Mouse (Mus musculus) heart, postnatal 36 days (tissue): ENCODE measurements around the gene Terf2ip. TPM values are rescaled to one million over a fixed set of nuclear protein-coding genes. Genes with fewer than 3 reads are reported as not detected.
A peak's percentile ranks its signal among the peaks of the same experiment; 100 is the strongest.

Experiments
- DNase-seq, 2 experiments: peaks; one replicate each; pipeline ENCODE4 v3.0.0; 2021 to 2022
- intact Hi-C: fragments of 180-260 bp; cut with DNase I; formaldehyde crosslinking; loops from one replicate; pipeline ENCODE4 v1.15.1; 2025
- total RNA-seq, 2 experiments: library from RNA; stranded (reverse); gene quantifications; 2 replicates each; pipeline ENCODE4 v1.2.3; 2021

The Terf2ip gene
- 10 to 100 TPM; 11.1 to 12.0 TPM for total RNA-seq

DNA sequence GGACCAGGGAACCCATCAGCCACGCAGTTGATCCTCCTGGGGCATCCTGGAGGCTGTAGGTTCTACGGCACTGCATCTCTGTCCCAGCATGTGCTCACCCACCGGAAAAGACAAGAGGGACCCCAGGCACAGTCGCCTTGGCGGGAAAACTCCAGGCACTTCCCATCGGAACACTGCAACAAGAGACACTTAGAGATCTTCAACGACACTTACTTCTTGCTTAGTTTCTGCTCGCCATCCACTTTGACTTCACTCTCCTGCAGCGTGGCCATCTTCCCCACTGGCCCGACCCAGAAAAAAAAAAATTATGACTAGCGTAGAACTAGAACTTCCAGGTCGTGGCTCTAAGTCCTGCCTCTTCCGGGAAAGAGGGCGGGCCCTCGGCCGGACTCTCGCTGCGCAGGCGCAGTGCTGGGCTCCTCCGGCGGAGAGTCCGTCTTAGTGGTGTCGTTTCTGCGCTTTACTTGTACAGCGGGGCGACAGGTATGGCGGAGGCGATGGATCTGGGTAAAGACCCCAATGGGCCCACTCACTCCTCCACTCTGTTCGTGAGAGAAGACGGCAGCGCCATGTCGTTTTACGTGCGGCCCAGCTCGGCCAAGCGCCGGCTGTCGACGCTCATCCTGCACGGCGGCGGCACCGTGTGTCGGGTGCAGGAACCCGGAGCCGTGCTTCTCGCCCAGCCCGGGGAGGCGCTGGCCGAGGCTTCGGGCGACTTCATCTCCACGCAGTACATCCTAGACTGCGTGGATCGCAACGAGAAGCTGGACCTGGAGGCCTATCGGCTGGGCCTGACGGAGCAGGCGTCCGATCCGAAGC is at the start of gene Terf2ip, which contains the start of gene Kars:
TSS of gene Terf2ip (plus strand) at position 402 of the 819 bp plus-strand sequence.
TSS of gene Kars (minus strand) at position 327 of the 819 bp plus-strand sequence.
- intact Hi-C loops = loop anchor here (2.0 kb wide), 1 partner anchor 18 kb away; the partner anchor contains the start of gene Adat1
- peak; percentile 92 to 94 for DNase-seq

- DNase-seq = no peak
- intact Hi-C loops = no loop called here
These were observed 48.6 kb upstream of the Terf2ip start for GRCm38 (mm10) chr8:111962589-111962988.

DNA sequence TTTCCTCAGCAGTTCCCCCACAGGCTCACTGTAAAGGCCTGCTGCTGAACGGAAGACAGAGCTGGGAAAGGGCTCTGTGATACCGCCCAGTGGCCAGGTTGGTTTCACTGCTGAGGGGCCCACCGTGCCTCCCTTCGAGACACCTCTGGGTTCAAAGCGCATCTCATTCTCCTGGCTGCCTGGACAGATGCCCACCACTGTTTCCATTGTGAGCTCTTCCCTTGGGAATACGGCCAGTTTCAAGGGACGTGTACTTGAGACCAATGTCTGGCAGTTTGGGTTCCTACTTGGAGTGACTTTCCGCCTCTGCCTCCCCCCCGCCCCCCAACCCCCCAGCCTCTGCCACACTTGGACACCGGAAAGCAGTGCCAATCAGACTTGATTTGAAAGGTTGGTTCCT is 48.1 kb upstream of the Terf2ip start:
- no peak for DNase-seq

DNA sequence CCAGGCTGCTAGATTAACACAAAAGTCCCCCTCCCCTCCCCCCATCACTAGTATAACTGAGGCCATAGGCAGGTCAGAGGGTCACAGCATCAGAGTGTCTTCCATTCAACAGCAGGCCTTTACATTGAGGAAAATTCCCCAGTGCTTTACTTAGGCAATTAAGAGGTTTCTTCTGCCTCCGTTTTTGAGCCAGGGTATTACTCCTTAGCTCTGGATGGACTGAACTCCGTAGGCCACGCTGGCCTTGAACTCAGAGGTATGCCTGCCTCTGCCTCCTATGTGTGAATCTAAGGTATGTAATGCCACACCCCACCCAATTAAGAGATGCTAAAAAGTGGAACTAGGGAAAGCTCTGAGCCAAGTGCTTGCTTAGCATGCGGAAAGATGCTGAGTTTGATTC is 47.7 kb upstream of the Terf2ip start:
- intact Hi-C loops = no loop called here
- DNase-seq = no peak

More for the DNA sequence above, 48.1 kb upstream of the Terf2ip start:
- intact Hi-C loops = no loop called here

- intact Hi-C loops = no loop called here
- DNase-seq = no peak
These were observed 46.8 kb upstream of the Terf2ip start for GRCm38 (mm10) chr8:111964351-111964750.

GRCm38 (mm10) chr8:111964849-111965561 is 46.2 kb upstream of the Terf2ip start:
- DNase-seq = no peak
- intact Hi-C loops = no loop called here

GRCm38 (mm10) chr8:111967246-111967870 is 43.8 kb upstream of the Terf2ip start:
- intact Hi-C loops = no loop called here
- no peak for DNase-seq

GRCm38 (mm10) chr8:111968541-111968940 is 42.7 kb upstream of the Terf2ip start:
- intact Hi-C loops = no loop called here
- no peak for DNase-seq

- intact Hi-C loops = no loop called here
- no peak for DNase-seq
These were observed 42.2 kb upstream of the Terf2ip start for GRCm38 (mm10) chr8:111968991-111969390.

GRCm38 (mm10) chr8:111974138-111974537 is 37.1 kb upstream of the Terf2ip start:
- intact Hi-C loops = no loop called here
- no peak for DNase-seq

DNA sequence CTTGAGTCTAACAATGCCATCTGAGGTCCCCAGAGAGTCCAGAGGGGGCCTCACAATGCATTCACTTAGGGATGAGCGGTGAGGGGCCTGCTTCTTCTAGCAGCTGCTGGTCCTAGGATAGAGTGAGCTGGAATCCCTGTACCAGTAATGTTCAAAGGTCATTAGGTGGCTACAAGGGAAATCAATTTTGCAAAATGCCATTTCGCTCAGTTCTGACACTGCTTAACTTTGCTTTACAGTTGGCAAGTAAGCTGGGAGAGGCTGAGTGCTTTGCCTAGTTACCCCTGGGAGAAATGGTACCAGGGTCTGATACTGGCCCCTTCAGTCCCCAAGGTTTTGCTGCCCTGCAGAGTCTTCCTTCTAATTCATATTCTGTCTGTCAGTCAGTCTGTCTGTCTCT is 35.5 kb upstream of the Terf2ip start:
- no peak for DNase-seq
- intact Hi-C loops = no loop called here

DNA sequence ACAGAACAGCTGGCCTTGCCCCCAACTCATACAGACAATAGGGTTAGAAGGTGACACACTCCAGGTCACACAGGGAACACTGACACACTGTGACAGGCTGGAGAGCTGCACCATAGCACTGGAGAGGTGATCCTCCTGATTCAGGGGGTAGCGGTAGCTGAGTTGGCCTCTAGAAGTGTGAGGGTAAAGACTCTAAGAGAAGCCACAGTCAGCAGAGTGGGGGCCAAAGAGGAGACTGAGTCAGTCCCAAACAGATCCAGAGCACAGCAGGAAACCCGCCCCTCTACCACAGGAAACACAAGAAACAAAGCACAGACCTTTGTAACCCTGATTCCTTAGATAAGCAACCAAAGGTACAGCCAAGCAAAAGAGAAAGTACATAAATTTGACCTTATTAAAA is 34.9 kb upstream of the Terf2ip start:
- DNase-seq = no peak
- intact Hi-C loops = no loop called here

- DNase-seq = no peak
These were observed 33.1 kb upstream of the Terf2ip start for GRCm38 (mm10) chr8:111978147-111978546.

GRCm38 (mm10) chr8:111982116-111982515 is 29.1 kb upstream of the Terf2ip start:
- no peak for DNase-seq
- intact Hi-C loops = no loop called here

More at GRCm38 (mm10) chr8:111978147-111978546, 33.1 kb upstream of the Terf2ip start:
- intact Hi-C loops = no loop called here

GRCm38 (mm10) chr8:111984511-111984910 is 26.7 kb upstream of the Terf2ip start:
- intact Hi-C loops = no loop called here
- no peak for DNase-seq

DNA sequence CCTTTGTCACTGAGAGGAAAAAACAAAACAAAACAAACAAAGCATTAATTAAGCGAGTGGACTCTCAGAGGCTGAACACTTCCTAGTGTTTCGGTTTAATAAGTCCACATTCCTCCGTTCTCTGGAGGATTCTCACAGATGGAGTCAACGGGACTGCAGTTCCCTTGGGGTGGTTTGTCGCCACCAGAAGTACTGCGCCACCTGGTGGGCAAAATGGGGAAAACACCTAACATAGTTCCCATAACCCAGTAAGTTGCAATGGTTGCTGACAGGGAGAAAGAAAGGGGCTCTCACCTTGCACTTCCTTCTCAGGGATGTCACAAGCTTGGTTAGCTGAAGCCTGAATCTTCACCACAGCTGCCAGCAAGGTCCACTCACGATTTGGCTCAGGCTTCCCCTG is 21.3 kb upstream of the Terf2ip start:
- intact Hi-C loops = loop anchor here (1.0 to 5.0 kb wide), 3 partner anchors 49 to 313 kb away; partner anchors contain the start of gene Gabarapl2
- DNase-seq = peak; percentile 76 to 85

GRCm38 (mm10) chr8:111991278-111991677 is 19.9 kb upstream of the Terf2ip start:
- intact Hi-C loops = loop anchor here (2.0 to 5.0 kb wide), 2 partner anchors 50 to 314 kb away; partner anchors contain the start of gene Gabarapl2
- no peak for DNase-seq

- DNase-seq = peak; percentile 77 to 83
- intact Hi-C loops = loop anchor here (2.0 to 5.0 kb wide), 2 partner anchors 19 to 315 kb away; partner anchors contain the start of genes Kars and Terf2ip
These were observed 19.0 kb upstream of the Terf2ip start, which contains the start of gene Adat1 for GRCm38 (mm10) chr8:111992013-111992702. Adat1 (minus strand) TSS chr8:111992302.

DNA sequence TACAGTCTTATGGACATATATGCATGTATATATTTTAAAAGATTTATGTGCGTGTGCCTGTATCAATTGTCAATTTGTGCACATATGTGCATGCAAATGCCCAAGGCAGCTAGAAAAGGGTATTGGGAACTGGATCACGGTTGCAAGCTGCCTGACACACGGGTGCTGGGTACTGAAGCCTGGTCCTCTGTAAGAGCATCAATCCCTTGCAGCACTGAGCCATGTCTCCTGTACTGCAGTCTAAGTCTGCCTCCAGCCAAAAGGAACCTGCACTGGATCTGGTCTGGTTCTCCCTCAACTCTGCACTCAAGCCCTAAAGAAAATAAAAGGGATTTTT is 18.5 kb upstream of the Terf2ip start:
- intact Hi-C loops = loop anchor here (2.0 to 5.0 kb wide), 2 partner anchors 18 to 315 kb away; partner anchors contain the start of genes Kars and Terf2ip
- DNase-seq = no peak

- intact Hi-C loops = no loop called here
These were observed 6.4 kb upstream of the Terf2ip start for GRCm38 (mm10) chr8:112004754-112005153.

More at GRCm38 (mm10) chr8:112004754-112005153, 6.4 kb upstream of the Terf2ip start:
- no peak for DNase-seq
